Mouse (Mus musculus): Measurements from ENCODE around the gene Gpr142.
A peak's percentile ranks its signal among the peaks of the same experiment; 100 is the strongest.

Gene Gpr142

GRCm38 (mm10) chr11:114798624-114799023, at the start of gene Gpr142:
Gene Gpr142 (plus strand): TSS chr11:114798924.
- no peak for DNase-seq (ENCODE audit: low read depth)

GRCm38 (mm10) chr11:114764820-114765818, 33.6 kb upstream of the Gpr142 start, which contains the start of gene Kif19a:
Gene Kif19a (plus strand): TSS chr11:114765388.
- no peak for DNase-seq (ENCODE audit: low read depth)

- no peak for DNase-seq (ENCODE audit: low read depth)
Observed at GRCm38 (mm10) chr11:114769911-114770310, 28.8 kb upstream of the Gpr142 start.

- no peak for DNase-seq (ENCODE audit: low read depth)
Observed at GRCm38 (mm10) chr11:114771896-114772295, 26.8 kb upstream of the Gpr142 start.

- DNase-seq (ENCODE audit: low read depth), result no peak
Observed at GRCm38 (mm10) chr11:114780076-114780475, 18.6 kb upstream of the Gpr142 start.

- DNase-seq (ENCODE audit: low read depth), result no peak
Observed at GRCm38 (mm10) chr11:114785892-114786291, 12.8 kb upstream of the Gpr142 start.

- no peak for DNase-seq (ENCODE audit: low read depth)
Observed at GRCm38 (mm10) chr11:114786326-114786725, 12.4 kb upstream of the Gpr142 start.

GRCm38 (mm10) chr11:114787611-114788010, 11.1 kb upstream of the Gpr142 start:
- DNase-seq (ENCODE audit: low read depth), result no peak

GRCm38 (mm10) chr11:114789061-114789714, 9.5 kb upstream of the Gpr142 start:
- DNase-seq (ENCODE audit: low read depth), result peak; percentile 82

- no peak for DNase-seq (ENCODE audit: low read depth)
Observed at GRCm38 (mm10) chr11:114789716-114790115, 9.0 kb upstream of the Gpr142 start.

GRCm38 (mm10) chr11:114790171-114790570, 8.6 kb upstream of the Gpr142 start:
- DNase-seq (ENCODE audit: low read depth), result no peak

GRCm38 (mm10) chr11:114790841-114791240, 7.9 kb upstream of the Gpr142 start:
- DNase-seq (ENCODE audit: low read depth), result no peak

GRCm38 (mm10) chr11:114791351-114791889, 7.3 kb upstream of the Gpr142 start:
- DNase-seq (ENCODE audit: low read depth), result no peak

- no peak for DNase-seq (ENCODE audit: low read depth)
Observed at GRCm38 (mm10) chr11:114791891-114792411, 6.8 kb upstream of the Gpr142 start.

- DNase-seq (ENCODE audit: low read depth), result no peak
Observed at GRCm38 (mm10) chr11:114792931-114793494, 5.7 kb upstream of the Gpr142 start.

GRCm38 (mm10) chr11:114793868-114794545, 4.7 kb upstream of the Gpr142 start:
- no peak for DNase-seq (ENCODE audit: low read depth)

GRCm38 (mm10) chr11:114794691-114795090, 4.0 kb upstream of the Gpr142 start:
- no peak for DNase-seq (ENCODE audit: low read depth)

GRCm38 (mm10) chr11:114795231-114795746, 3.4 kb upstream of the Gpr142 start:
- peak; percentile 47 for DNase-seq (ENCODE audit: low read depth)

GRCm38 (mm10) chr11:114795848-114796322, 2.8 kb upstream of the Gpr142 start, which contains the start of gene Btbd17:
Gene Btbd17 (minus strand): TSS chr11:114795945.
- DNase-seq (ENCODE audit: low read depth), result no peak

GRCm38 (mm10) chr11:114797176-114797575, 1.5 kb upstream of the Gpr142 start:
- no peak for DNase-seq (ENCODE audit: low read depth)

- no peak for DNase-seq (ENCODE audit: low read depth)
Observed at GRCm38 (mm10) chr11:114797981-114798380, 743 bp upstream of the Gpr142 start.

Measured in NIH3T3 (cell line).